Mouse (Mus musculus): Measurements from ENCODE around the gene Arhgap10.

The Arhgap10 gene

DNA sequence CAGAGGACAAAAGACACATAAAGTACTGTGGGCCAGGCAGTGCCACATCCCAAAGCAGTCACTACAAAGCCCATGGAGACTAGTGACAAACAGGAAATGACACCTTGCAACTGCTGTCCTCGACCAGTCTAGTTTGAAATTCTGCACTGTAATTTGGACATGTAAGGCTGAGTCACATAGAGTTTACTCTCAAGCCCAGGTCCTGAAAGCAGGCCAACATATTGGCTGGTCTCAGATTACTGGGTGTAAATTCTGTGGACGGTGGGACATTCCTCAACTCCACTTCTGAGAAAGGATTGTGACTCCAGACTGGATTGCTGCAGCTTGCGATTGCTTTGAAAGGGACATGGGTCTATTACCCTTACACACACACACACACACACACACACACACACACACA is 229.7 kb downstream of the Arhgap10 start:
- in situ Hi-C loops (cut with MboI; ENCODE audit: low pct_unique_long_range_greater_than_20kb in 1 of 2, low sequenced_read_pairs in 2 of 2, unreplicated experiment in 1 of 2), result no loop called here

DNA sequence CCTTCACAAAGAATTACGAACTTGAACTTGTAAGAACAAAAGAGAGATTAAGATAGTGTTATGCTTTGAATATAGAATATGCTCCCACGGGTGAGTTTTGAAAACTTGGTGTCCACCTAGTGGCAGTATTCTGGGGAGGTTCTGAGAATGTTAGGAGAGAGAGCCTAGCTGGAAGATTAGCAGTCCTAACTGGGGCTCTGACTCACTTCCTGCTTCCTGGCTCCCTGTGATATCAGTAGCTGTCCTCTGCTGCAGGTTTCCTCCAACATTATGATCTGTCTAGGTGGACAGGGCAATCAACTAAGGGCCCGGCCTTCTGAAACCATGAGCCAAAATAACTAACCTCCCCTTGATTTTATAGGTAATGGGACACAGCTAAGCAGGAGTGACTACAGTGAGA is 233.3 kb downstream of the Arhgap10 start:
- in situ Hi-C loops (cut with MboI; ENCODE audit: low pct_unique_long_range_greater_than_20kb in 1 of 2, low sequenced_read_pairs in 2 of 2, unreplicated experiment in 1 of 2), result no loop called here

DNA sequence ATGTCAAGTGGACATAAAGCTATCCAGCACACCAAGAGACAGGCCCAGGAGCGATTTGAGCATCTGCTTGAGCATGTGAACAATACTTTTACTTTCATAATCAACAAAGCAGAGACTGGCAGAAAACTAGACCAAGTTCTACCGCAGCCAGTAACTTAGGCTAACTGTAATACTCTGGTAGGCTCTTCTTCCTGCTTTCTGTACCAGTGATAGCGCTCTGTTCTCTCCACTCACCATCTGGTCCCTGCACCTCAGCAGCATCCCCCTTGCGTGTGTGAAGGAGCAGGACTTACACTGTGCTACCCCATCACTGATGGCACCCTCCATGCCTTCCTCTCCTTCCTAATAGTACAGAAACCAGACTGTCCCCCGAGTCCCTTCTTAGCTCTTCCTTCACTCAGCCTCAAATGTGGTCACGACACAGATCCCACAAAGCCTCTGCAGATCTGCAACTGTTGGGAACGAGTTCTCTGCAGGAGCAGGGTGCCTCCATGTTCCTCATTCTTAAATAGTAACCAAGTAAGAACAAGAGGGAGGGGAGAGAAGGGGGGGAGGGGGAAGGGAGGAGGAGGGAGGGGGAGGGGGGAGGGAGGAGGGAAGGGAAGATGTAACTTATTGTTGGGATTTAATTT is 235.0 kb downstream of the Arhgap10 start:
- in situ Hi-C loops (cut with MboI; ENCODE audit: low pct_unique_long_range_greater_than_20kb in 1 of 2, low sequenced_read_pairs in 2 of 2, unreplicated experiment in 1 of 2), result no loop called here

DNA sequence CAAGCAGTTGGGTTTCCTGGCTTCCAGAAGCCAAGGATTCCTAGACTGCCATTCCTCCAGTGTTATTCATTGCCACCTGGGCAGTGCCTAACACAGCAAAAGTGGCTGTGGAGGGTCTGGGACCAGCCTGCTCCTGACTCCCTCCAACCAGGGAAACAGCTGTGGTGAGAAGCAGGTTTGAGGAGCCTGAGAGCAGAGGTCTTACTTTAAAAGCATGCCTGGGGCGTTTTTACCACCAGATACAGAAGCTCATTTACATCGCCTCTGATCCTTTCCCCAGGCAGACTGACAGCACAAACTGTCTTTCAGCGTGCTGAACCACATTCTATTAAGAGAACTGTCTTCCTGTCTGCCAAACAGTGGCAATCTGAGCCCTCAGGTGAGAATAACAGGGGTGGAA is 237.8 kb downstream of the Arhgap10 start:
- in situ Hi-C loops (cut with MboI; ENCODE audit: low pct_unique_long_range_greater_than_20kb in 1 of 2, low sequenced_read_pairs in 2 of 2, unreplicated experiment in 1 of 2), result no loop called here

DNA sequence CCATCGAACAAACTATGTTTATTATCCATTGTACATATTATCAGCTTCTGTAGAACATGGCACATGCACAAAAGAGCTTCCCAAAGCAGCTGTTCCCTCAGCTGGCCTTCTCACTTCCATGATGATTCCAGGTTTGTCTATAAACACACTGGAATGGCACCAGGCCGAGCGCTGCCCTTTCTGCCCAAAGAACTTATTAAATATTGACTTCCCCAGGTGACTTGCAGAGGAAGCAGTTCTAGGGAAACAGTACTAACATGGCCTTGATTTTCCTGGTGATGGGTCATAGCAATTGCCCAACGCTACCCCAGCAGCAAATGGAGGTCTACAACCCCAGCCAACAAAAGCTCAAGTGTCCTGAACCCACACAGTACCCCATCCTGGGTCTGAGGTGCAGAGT is 239.5 kb downstream of the Arhgap10 start:
- in situ Hi-C loops (cut with MboI; ENCODE audit: low pct_unique_long_range_greater_than_20kb in 1 of 2, low sequenced_read_pairs in 2 of 2, unreplicated experiment in 1 of 2), result no loop called here

DNA sequence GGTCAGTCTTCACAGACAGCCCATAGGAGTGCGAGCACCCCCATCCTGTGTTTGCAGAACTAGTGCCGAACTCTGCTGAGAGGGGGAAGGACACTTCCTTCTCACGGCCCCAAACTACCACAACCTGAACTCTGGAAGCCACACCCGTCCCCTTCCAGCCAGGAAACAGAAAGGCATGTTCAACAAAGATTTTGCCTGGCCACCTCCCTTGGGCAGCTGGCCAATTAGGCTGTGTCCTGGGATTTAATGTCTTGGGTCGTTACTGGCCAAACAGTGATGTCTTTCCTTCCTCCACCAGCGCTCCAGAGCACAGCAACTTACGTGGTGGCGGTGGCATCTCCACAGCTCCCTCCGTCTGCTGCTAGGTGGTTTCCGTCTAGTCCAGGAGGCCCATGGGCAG is 240.9 kb downstream of the Arhgap10 start:
- in situ Hi-C loops (cut with MboI; ENCODE audit: low pct_unique_long_range_greater_than_20kb in 1 of 2, low sequenced_read_pairs in 2 of 2, unreplicated experiment in 1 of 2), result no loop called here

DNA sequence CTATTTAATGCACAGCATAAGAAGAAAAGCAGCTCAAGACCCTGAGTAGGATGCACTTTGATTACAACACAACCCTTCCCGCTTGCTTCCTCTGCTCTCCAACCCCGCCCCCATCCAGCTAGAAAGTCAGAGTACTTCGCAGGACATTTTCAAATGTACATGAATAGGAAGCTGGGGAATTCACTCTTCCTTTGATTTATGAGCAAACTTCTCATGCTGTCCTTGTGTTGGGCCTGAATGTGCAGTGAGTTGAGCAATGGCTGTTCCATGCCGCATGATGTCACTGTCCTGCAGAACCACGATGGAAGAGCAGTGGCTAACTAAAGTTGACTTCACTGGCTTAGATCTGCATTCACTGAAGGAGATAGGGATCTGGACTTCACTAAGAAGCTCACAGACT is 242.2 kb downstream of the Arhgap10 start:
- in situ Hi-C loops (cut with MboI; ENCODE audit: low pct_unique_long_range_greater_than_20kb in 1 of 2, low sequenced_read_pairs in 2 of 2, unreplicated experiment in 1 of 2), result no loop called here

DNA sequence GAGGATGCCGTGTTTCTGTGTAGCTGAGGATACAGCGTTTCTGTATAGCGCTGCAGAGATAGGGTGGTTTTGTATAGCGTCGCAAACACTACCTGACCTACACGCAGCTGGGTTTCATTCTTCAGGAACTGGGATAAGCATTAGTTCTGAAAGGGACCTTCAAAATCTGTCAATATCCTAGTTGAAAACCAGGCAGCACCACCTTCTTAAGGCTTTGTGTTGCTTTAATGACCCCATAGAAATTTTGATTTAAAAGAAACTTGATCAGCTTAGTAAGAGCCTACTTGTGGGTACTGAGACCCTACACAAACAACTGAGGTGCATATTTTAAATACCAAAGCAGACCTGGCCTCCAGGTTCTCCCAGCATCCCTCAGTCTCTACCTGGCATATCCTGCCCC is 245.6 kb downstream of the Arhgap10 start:
- in situ Hi-C loops (cut with MboI; ENCODE audit: low pct_unique_long_range_greater_than_20kb in 1 of 2, low sequenced_read_pairs in 2 of 2, unreplicated experiment in 1 of 2), result no loop called here

DNA sequence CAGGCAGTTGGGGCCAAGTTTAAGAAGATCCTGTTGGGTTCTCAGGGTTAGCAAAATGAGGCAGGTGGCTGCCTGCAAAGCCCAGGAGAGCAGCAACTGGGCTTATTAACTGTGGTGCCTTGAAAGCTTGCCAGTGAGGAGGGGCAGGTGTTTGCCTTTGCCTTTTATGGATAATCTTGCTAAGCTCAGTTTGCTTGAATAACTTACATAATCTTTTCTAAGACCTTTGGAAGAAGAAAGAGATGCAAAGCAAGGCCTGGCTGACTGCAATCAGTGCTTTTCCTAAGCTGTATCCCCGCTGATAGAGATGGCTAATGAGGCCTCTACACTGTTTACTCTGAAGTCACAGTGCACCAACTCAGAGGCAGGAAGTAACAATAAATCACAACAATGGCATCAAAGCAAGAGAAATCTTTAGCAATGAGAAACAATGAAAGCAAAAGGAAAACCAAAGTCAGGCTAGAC is 249.8 kb downstream of the Arhgap10 start:
- in situ Hi-C loops (cut with MboI; ENCODE audit: low pct_unique_long_range_greater_than_20kb in 1 of 2, low sequenced_read_pairs in 2 of 2, unreplicated experiment in 1 of 2), result no loop called here

DNA sequence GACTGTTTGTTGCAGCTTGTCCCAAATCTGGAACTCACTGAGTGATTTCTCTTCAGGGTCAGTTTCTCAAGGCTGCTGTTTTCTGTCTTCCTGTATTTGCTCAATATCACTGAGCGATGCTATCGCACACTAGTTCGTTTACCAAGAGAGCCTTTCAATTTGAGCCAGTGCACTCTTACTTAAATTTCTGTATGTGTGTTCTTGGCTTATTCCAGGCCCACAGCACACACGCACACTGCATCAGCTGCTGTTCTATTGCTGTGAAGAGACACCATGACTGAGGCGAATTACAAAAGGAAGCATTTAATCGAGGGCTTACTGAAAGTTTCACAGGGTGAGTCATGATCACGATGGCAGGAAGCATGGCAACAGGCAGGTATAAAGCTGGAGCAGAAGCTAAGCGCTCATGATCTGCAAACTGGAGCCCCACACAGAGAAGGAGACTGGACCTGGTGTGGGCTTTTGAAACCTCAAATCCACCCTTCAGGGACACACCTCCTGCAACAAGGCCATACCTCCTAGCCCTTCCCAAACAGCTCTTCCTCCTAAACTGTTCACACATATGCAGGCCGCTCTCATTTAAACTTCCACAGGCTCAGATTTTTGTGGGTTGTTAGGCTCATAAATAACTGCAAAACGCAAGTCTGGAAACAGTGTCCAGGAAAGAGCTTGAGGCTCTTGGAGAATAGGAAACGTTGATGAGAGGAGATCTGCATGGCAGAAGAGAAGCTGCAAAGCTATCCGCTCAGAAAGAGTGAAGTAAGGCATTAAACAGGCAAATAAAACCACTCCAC is 255.3 kb downstream of the Arhgap10 start:
- in situ Hi-C loops (cut with MboI; ENCODE audit: low pct_unique_long_range_greater_than_20kb in 1 of 2, low sequenced_read_pairs in 2 of 2, unreplicated experiment in 1 of 2), result no loop called here

DNA sequence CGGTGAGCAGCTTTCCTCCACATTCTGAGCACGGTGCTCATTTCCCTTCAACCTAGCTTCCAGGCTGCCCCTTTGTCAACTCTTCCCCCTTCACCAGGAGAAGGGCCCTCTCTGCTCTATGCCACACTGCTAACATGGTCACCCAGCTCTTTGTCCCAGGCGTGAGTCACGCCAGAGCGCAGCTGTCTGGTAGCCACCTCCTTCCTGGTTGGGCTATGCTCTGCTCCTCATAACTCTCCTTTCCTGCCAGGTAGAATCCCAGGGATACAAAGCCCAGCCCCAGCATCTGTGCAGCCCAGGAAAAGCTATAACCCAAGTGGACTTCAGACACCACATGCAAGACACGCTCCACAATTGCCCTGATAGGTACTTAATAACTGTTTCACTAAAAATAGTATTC is 256.5 kb downstream of the Arhgap10 start:
- in situ Hi-C loops (cut with MboI; ENCODE audit: low pct_unique_long_range_greater_than_20kb in 1 of 2, low sequenced_read_pairs in 2 of 2, unreplicated experiment in 1 of 2), result no loop called here

DNA sequence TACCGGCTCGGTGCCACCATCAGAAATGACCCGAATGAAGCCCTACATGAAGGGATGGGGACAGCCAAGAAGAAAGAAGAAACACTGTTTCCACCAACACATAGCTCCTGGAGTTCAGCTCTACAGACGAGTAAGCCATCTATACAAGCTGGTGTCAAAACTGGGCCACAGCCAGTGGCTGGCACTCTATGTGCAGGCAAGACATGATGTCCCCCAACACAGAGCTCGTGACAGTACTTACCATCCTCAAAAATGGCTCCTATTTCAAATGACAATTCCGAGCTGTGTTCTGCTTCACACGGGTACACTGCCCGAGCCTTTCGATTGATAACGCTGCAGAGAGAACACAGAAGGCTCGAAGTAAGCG is 260.7 kb downstream of the Arhgap10 start:
- in situ Hi-C loops (cut with MboI; ENCODE audit: low pct_unique_long_range_greater_than_20kb in 1 of 2, low sequenced_read_pairs in 2 of 2, unreplicated experiment in 1 of 2), result no loop called here

DNA sequence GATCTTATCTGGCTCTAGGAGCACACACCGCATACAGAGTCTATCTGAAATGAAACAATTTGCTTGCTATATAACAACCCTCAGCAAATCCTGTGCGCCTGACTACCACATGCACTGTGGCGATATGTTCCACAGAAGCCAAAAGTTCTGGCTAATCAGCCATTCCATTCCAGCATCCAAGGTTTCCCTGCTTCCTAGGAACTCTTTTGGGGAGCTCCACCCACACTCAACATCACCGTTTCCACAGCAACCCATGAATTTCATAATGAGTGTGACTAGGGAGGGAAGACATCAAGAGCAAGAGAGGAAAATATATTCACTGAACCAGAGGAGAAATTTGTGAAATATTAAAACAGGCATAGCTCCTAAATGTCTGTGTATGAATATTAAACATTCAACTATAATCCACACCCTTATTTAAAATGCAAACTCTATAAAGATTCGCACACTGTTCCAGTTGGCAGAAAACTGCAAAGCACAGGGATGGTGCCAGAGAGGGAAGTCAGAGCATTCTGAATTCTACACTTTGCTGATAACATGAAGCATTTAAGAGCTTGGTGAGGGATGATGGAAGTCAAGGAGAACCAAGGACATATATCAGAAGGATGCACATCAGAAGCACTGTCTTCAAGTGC is 261.2 kb downstream of the Arhgap10 start:
- in situ Hi-C loops (cut with MboI; ENCODE audit: low pct_unique_long_range_greater_than_20kb in 1 of 2, low sequenced_read_pairs in 2 of 2, unreplicated experiment in 1 of 2), result no loop called here

DNA sequence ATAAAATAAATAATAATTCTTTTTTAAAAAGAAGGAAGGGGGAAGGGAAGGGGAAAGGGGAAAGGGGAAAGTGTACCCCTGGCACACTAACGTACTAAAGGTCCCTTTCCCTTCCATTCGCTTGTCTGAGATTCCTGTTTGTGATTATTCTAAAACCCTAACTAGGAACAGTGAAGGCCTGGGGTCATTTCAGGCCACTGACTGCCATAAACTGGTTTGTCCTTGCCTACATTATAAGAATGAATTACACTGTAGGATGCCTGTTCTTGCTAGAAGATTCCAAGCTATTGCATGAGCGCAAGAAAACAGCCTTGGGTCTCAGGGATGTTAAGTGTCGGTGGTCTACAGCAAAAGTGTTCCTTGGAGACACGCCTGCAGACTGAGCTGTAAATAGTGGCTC is 263.3 kb downstream of the Arhgap10 start:
- in situ Hi-C loops (cut with MboI; ENCODE audit: low pct_unique_long_range_greater_than_20kb in 1 of 2, low sequenced_read_pairs in 2 of 2, unreplicated experiment in 1 of 2), result no loop called here

DNA sequence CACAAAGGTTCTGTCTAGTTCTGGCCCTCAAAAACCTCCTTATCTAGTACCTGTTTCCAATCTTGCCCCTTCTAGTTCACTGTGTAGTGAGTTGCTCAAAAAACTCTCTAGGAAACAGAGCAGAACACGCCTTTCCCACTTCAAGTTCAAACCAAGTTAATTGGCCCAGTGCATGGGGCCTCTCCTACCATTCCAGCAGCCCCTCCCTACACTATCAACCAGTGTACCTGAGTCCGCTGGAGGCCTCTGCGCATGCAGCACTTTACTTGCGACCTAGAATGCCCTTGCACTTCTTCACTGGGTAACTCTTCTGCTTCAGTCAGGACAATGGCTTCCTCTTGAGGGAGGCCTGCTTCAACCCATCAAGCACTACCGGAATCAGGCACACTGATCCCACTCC is 266.6 kb downstream of the Arhgap10 start:
- in situ Hi-C loops (cut with MboI; ENCODE audit: low pct_unique_long_range_greater_than_20kb in 1 of 2, low sequenced_read_pairs in 2 of 2, unreplicated experiment in 1 of 2), result no loop called here

DNA sequence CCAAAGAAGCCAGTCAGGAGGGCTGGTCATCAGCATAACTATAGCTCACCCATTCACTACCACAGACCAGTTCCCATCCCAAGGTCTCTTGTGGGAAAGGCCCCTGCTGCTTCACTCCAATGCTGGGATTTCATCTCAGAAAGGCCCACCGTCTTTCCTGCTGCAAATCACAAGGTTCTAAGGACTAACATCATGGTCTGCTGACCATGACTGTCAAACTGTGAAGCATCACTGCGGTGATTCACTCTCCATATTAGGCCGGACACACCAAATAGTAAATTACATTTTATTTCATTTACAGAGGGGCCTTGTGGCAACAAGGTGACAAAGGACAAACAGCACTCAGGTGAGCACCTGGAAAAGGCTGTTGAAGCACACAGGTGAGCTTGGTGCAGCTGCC is 267.7 kb downstream of the Arhgap10 start:
- in situ Hi-C loops (cut with MboI; ENCODE audit: low pct_unique_long_range_greater_than_20kb in 1 of 2, low sequenced_read_pairs in 2 of 2, unreplicated experiment in 1 of 2), result no loop called here

DNA sequence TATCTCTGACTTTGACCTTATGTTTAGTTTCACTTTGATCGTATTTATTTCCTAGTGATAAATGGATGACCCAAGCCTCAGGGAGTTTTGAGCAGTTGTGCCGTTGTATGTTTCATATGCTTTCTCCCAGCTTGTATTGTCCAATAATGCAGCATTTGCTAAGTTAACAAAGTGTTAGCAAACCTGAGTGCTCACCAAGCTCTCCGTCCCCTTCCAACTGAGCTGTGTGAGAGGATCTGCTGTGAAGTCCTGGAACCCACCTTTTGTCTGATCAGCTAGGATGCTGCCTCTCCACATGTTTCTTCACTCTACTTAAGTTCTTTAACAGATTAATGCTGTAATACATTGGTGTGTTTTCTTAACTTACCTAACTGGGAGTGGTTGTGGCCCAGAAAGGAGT is 276.4 kb downstream of the Arhgap10 start:
- in situ Hi-C loops (cut with MboI; ENCODE audit: low pct_unique_long_range_greater_than_20kb in 1 of 2, low sequenced_read_pairs in 2 of 2, unreplicated experiment in 1 of 2), result no loop called here

DNA sequence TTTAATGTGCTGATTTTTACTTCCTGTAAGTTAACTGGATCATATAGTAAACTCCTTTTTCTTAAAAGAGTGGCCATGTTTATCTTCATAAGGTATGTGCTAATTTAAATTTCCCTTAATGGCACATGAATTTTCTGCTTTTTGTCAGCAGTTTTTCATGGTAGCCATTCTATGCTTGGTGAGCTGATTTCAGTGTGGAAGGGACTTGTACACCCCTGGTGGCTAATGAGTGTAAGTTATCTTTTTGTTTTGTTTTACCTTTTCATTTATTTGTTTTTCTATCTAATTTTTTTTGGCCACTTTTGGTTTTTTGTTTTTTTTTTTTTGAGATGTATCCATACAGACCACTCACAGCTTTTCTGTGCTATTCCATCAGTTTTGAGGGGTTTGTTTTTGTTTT is 278.3 kb downstream of the Arhgap10 start:
- in situ Hi-C loops (cut with MboI; ENCODE audit: low pct_unique_long_range_greater_than_20kb in 1 of 2, low sequenced_read_pairs in 2 of 2, unreplicated experiment in 1 of 2), result no loop called here

DNA sequence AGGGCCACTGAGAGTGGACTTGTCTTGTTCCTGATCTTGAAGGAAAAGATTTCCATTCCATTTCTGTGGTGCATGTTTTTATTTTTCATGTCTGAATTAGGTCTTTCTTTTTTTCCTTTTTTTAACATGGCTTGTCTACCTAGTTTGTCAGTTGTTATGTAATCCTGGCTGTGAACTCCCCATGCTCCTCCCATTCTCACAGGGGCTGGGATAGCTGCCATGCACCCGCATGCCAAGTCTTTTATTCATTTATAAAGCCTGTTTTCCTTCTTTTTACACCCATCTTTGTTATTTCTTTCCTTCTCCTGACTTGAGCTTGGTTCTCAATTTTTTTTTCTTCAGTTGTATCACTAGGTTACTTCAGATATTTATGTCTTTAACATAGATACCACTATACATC is 281.1 kb downstream of the Arhgap10 start:
- in situ Hi-C loops (cut with MboI; ENCODE audit: low pct_unique_long_range_greater_than_20kb in 1 of 2, low sequenced_read_pairs in 2 of 2, unreplicated experiment in 1 of 2), result no loop called here

DNA sequence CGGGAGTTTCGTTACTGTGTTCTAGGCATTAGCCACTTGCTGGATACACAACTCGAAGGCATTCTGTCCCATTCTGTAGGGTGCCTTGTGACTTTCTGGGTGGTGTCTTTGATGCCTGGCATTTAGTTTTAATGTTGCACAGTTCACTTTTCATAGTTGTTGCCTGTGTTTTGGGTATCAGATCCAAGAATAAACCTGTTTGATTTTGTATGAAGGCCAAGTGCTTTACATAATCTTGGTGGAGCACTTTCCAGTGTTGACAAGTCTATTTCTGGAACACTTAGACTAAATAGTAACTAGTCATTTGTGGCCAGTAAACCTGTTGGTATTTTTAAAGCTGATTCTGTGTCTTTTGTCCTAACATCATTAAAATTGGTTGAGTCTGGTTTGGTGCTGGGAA is 285.3 kb downstream of the Arhgap10 start:
- in situ Hi-C loops (cut with MboI; ENCODE audit: low pct_unique_long_range_greater_than_20kb in 1 of 2, low sequenced_read_pairs in 2 of 2, unreplicated experiment in 1 of 2), result no loop called here
